Mouse (Mus musculus) MEL (cell line): Measurements from ENCODE around the gene Gm49322. TPM values are rescaled to one million over a fixed set of nuclear protein-coding genes. Genes with fewer than 3 reads are reported as not detected.

Experiments used
- DNase-seq: peaks from one replicate; pipeline ENCODE4 v3.0.0; 2011; ENCODE audit warnings: low read depth, low spot score
- H3K27ac ChIP-seq: 2 replicates; pipeline ENCODE4 v1.5.1; 2012; ENCODE audit warnings: low read depth, mild to moderate bottlenecking, control low read depth, low read length, moderate library complexity; ENCODE audit not compliant: control insufficient read depth
- H3K27me3 ChIP-seq, 2 experiments: fragments of 150-350 bp in 1 of 2; sonication (generic) in 1 of 2; 2 replicates each; pipeline ENCODE4 v1.6.1; 2012; ENCODE audit warnings: low read length in 2 of 2, mild to moderate bottlenecking in 2 of 2, improper control_type of control experiment in 1 of 2, moderate library complexity in 1 of 2; ENCODE audit not compliant: insufficient read depth in 2 of 2, control insufficient read depth in 1 of 2
- H3K36me3 ChIP-seq, 2 experiments: 2 replicates each; pipeline ENCODE4 v1.6.1; 2012 to 2014; ENCODE audit warnings: low read length in 2 of 2, improper control_type of control experiment in 1 of 2, inconsistent platforms in 1 of 2, mild to moderate bottlenecking in 1 of 2; ENCODE audit not compliant: insufficient read depth in 2 of 2, control insufficient read depth in 1 of 2
- H3K4me1 ChIP-seq, 2 experiments: fragments of 150-350 bp in 1 of 2; sonication (generic) in 1 of 2; 2 replicates each; pipeline ENCODE4 v1.6.1; 2012; ENCODE audit warnings: low read length in 2 of 2, improper control_type of control experiment in 1 of 2, mild to moderate bottlenecking in 1 of 2; ENCODE audit not compliant: insufficient read depth in 2 of 2, control insufficient read depth in 1 of 2
- H3K4me3 ChIP-seq, 2 experiments: fragments of 150-350 bp in 1 of 2; sonication (generic) in 1 of 2; 2 replicates each; pipeline ENCODE4 v1.5.1; 2012; ENCODE audit warnings: low read depth in 2 of 2, low read length in 2 of 2, mild to moderate bottlenecking in 2 of 2, moderate library complexity in 2 of 2, control low read depth in 1 of 2, improper control_type of control experiment in 1 of 2; ENCODE audit not compliant: control insufficient read depth in 1 of 2, insufficient read depth in 1 of 2
- H3K79me2 ChIP-seq: 2 replicates; pipeline ENCODE4 v1.6.1; 2012; ENCODE audit warnings: mild to moderate bottlenecking, low read length, moderate library complexity; ENCODE audit not compliant: control insufficient read depth, poor library complexity, insufficient read depth
- H3K9ac ChIP-seq: 2 replicates; pipeline ENCODE4 v1.6.1; 2012; ENCODE audit warnings: low read depth, mild to moderate bottlenecking, control low read depth, low read length, moderate library complexity; ENCODE audit not compliant: control insufficient read depth, poor library complexity, severe bottlenecking
- H3K9me3 ChIP-seq: fragments of 150-350 bp; sonication (generic); replicated peaks from 2 replicates; pipeline ENCODE4 v1.6.1; 2012; ENCODE audit warnings: mild to moderate bottlenecking, low read length, improper control_type of control experiment, moderate library complexity; ENCODE audit not compliant: insufficient read depth
- BHLHE40 ChIP-seq: IDR thresholded peaks from 2 replicates; pipeline ENCODE4 v1.6.1; 2012; ENCODE audit warnings: low read depth, mild to moderate bottlenecking, inconsistent platforms, low read length, improper control_type of control experiment, borderline replicate concordance
- CHD1 ChIP-seq: IDR thresholded peaks from 2 replicates; pipeline ENCODE4 v1.6.1; 2012; ENCODE audit warnings: low read depth, mild to moderate bottlenecking, inconsistent platforms, low read length, improper control_type of control experiment
- CTCF ChIP-seq, 3 experiments: IDR thresholded peaks in 2 of 3; conservative IDR thresholded peaks in 1 of 3; 2 replicates each; pipeline ENCODE4 v1.5.1; 2011 to 2012; ENCODE audit warnings: low read length in 3 of 3, low read depth in 2 of 3, mild to moderate bottlenecking in 2 of 3, improper control_type of control experiment in 1 of 3, inconsistent platforms in 1 of 3, mixed read lengths in 1 of 3, moderate library complexity in 1 of 3; ENCODE audit not compliant: control insufficient read depth in 1 of 3, insufficient read depth in 1 of 3, poor library complexity in 1 of 3, severe bottlenecking in 1 of 3
- ETS1 ChIP-seq: IDR thresholded peaks from 2 replicates; pipeline ENCODE4 v1.6.1; 2012; ENCODE audit warnings: low read depth, mild to moderate bottlenecking, inconsistent platforms, low read length, improper control_type of control experiment, moderate library complexity
- MAX ChIP-seq: IDR thresholded peaks from 2 replicates; pipeline ENCODE4 v1.6.1; 2011; ENCODE audit warnings: low read length, improper control_type of control experiment
- MAZ ChIP-seq: IDR thresholded peaks from 2 replicates; pipeline ENCODE4 v1.6.1; 2012; ENCODE audit warnings: low read depth, mild to moderate bottlenecking, inconsistent platforms, low read length, improper control_type of control experiment
- NELFE ChIP-seq: IDR thresholded peaks from 2 replicates; pipeline ENCODE4 v1.6.1; 2011; ENCODE audit warnings: low read depth, low read length, improper control_type of control experiment
- NRF1 ChIP-seq: IDR thresholded peaks from 2 replicates; pipeline ENCODE4 v1.6.1; 2014; ENCODE audit warnings: low read depth, mild to moderate bottlenecking, inconsistent platforms, low read length, improper control_type of control experiment, moderate library complexity; ENCODE audit not compliant: poor library complexity, insufficient read depth, severe bottlenecking
- TBP ChIP-seq: IDR thresholded peaks from 2 replicates; pipeline ENCODE4 v1.8.0; 2011; ENCODE audit warnings: low read depth, low read length, improper control_type of control experiment
- TCF12 ChIP-seq: IDR thresholded peaks from 2 replicates; pipeline ENCODE4 v1.6.1; 2014; ENCODE audit warnings: low read depth, mild to moderate bottlenecking, inconsistent platforms, low read length, improper control_type of control experiment, moderate library complexity
- UBTF ChIP-seq: IDR thresholded peaks from 2 replicates; pipeline ENCODE4 v1.6.1; 2012; ENCODE audit warnings: low read depth, mild to moderate bottlenecking, inconsistent platforms, low read length, improper control_type of control experiment, moderate library complexity, borderline replicate concordance; ENCODE audit not compliant: insufficient read depth
- USF1 ChIP-seq: IDR thresholded peaks from 2 replicates; pipeline ENCODE4 v1.6.1; 2014; ENCODE audit warnings: low read depth, mild to moderate bottlenecking, inconsistent platforms, low read length, improper control_type of control experiment, moderate library complexity
- ZC3H11A ChIP-seq: IDR thresholded peaks from 2 replicates; pipeline ENCODE4 v1.6.1; 2012; ENCODE audit warnings: low read depth, mild to moderate bottlenecking, inconsistent platforms, low read length, improper control_type of control experiment
- ZNF384 ChIP-seq: IDR thresholded peaks from 2 replicates; pipeline ENCODE4 v1.6.1; 2012; ENCODE audit warnings: low read depth, mild to moderate bottlenecking, inconsistent platforms, low read length, improper control_type of control experiment
- polyA plus RNA-seq, 2 experiments: library from polyadenylated mRNA; stranded (reverse) in 1 of 2; unstranded in 1 of 2; fragments of >175 nt in 1 of 2; fragments of >200 nt in 1 of 2; gene quantifications; 2 replicates each; pipeline versions ENCODE4 v1.2.1 to v1.2.4; 2012; ENCODE audit warnings: low replicate concordance in 2 of 2, low read depth in 1 of 2; ENCODE audit not compliant: insufficient read length in 2 of 2, insufficient read depth in 1 of 2, missing spikeins in 1 of 2
- total RNA-seq: library from RNA; depleted of rRNA; stranded (reverse); fragments of 300-350 nt; gene quantifications from 2 replicates; pipeline ENCODE4 v1.2.3, GENCODE M21; 2012

Gm49322 gene
- total and polyA plus RNA-seq, 3 experiments = 1.8 to 2.1 TPM; not detected in 1

DNA sequence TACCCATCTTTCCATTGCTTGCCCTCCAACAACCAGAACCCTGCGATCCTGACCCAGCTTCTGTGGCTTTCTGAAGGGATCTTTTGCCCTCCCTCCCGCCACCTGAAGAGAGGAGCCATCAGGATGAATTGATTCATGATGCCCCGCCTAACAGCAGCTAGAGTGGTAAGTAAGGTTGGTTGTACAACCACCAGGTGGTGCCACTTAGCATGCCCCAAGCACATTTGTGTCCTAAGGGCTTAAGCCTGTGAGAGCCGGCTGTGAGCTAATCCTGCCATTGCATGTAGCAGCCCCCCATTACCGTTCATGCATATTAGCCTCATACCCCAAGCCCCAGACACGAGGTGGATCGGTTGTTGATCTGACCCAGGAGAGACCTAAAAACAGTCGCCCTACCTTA, 26.9 kb upstream of the Gm49322 start (continued):
- TF ChIP-seq ETS1 = 0 out of 2 replicates have a peak, but pooled peaks have one; percentile 7
- peak; percentile 68 to 89 (median 68) for TF ChIP-seq CTCF (IDR thresholded peaks at IDR 0.05 in 2 of 3, conservative IDR thresholded peaks at IDR 0.05 in 1 of 3; ENCODE audit: control insufficient read depth in 1 of 3, insufficient read depth in 1 of 3, low read depth in 2 of 3, low read length in 3 of 3, poor library complexity in 1 of 3, severe bottlenecking in 1 of 3)
- TF ChIP-seq, all 39 proteins: peak for 11

DNA sequence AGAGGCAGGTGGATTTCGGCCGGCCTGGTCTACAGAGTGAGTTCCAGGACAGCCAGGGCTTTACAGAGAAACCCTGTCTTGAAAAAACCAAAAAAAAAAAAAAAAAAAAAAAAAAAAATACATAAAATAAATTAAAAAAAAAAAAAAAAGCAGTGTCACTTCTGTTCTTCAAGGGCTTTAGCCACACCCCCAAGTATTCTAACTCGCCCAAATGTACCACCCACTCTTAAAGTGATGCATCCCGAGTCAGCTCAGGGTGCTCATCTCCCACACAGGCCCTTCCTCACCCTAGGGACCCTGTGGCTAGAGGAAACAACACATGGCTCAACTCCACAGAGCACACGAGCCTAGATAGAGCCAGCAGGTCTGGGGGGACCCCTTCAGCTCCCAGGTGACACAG, 22.8 kb upstream of the Gm49322 start:
- no peaks in the 10 kb centered on the region for H3K27me3 ChIP-seq
- H3K27ac ChIP-seq = no peak overlapping the region
- H3K79me2 ChIP-seq = peaks cover 16% of the 10 kb centered on the region
- no peak overlapping the region for H3K9ac ChIP-seq
- peak; percentile 70 for TF ChIP-seq ZNF384
- TF ChIP-seq BHLHE40 = no peak
- H3K36me3 ChIP-seq = peaks cover 0 to 4% of the 10 kb centered on the region in 2 experiments; a peak in 2 of 4 replicates
- peaks cover 5 to 10% of the 10 kb centered on the region in 2 experiments; a peak in 3 of 4 replicates for H3K4me1 ChIP-seq
- H3K9me3 ChIP-seq = no peaks in the 10 kb centered on the region
- no peak overlapping the region for H3K4me3 ChIP-seq
- peak; percentile 52 for DNase-seq

DNA sequence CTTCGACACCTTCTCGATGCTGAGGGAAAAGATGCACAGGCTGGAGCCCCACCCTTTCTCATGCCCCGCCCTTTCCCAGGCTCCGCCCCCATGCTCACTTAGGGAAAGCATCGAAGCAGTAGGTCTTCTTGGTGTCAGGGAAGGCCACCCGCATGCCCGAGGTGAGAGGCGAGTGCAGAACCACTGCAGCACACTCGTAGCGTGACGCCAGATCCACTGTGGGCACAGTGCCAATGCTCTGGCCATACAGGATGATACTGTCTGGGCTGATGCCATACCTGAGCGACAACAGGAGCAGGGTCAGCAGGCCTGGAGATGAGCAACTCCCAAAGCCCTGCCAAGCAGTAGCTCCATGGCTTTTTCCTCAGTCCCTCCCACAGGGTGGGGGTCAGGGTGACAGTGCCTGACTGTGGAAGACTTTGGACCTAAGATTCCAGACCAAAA, 21.8 kb upstream of the Gm49322 start:
- Histone ChIP-seq H3K79me2 (peaks cover 24% of the 10 kb centered on the region), H3K9me3 (no peaks in the 10 kb centered on the region), H3K4me1 (peaks cover 9 to 18% of the 10 kb centered on the region in 2 experiments; a peak in 3 of 4 replicates), H3K9ac (no peak overlapping the region), H3K27me3 (no peaks in the 10 kb centered on the region), H3K4me3 (no peak overlapping the region), H3K27ac (no peak overlapping the region), H3K36me3 (peaks cover 0 to 4% of the 10 kb centered on the region in 2 experiments; a peak in 2 of 4 replicates)
- DNase-seq = no peak
- no peak for TF ChIP-seq UBTF
- no peak for TF ChIP-seq TCF12
- TF ChIP-seq USF1 = no peak
- TF ChIP-seq MAX = no peak
- TF ChIP-seq ZC3H11A = no peak
- TF ChIP-seq CHD1 = no peak
- TF ChIP-seq TBP = no peak
- TF ChIP-seq NRF1 = no peak
- TF ChIP-seq ZNF384 = no peak
- no peak for TF ChIP-seq NELFE
- TF ChIP-seq MAZ = no peak
